Mouse (Mus musculus) olfactory bulb, adult 2 months (tissue): ENCODE results near the gene Gfod1.

Source experiments
- CTCF ChIP-seq: fragments of 200-500 bp; IDR thresholded peaks from 2 replicates; pipeline ENCODE4 v1.5.1; 2012; ENCODE audit warnings: low read depth, mild to moderate bottlenecking, low read length, moderate library complexity; ENCODE audit not compliant: insufficient read depth
- POLR2A ChIP-seq: fragments of 200-500 bp; IDR thresholded peaks from 2 replicates; pipeline ENCODE4 v1.6.1; 2012; ENCODE audit warnings: mild to moderate bottlenecking, low read depth, low read length, moderate library complexity; ENCODE audit not compliant: insufficient read depth

- TF ChIP-seq POLR2A = no peak
- TF ChIP-seq CTCF = no peak
Measured at GRCm38 (mm10) chr13:43193932-43194331, 110.0 kb downstream of the Gfod1 start.
